11 mouse cellular contexts compared by ENCODE assay signal in the genomic region with DNA sequence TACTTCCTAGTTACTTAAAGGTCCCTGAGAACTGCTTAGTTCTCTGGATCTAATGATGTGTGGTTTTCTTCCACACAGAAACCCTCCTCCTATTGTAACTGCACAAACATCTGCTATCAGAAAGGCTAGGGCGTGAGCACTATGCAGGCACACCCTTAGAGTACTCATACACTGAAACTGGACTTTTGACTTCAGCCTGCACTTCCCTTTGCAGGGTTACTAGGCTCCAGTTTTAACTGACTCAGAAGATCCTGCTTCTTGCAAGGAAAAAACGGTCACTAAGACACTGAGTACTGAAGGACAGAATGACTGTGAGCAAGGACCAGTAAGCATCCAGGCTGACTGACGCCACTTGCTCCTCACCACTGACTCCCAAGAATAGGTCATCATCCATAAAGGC. TPM values are rescaled to one million over a fixed set of nuclear protein-coding genes. Genes with fewer than 3 reads are reported as not detected.
DNase-seq lines count a peak whose midpoint lies in the region; ATAC-seq and TF ChIP-seq lines count a peak whose summit lies in the region.
"Had no signal": no experiment of that assay in that cellular context is flagged by ENCODE, and none has a peak within 500 bp of the region (broad histone marks: within the 10 kb centered on the region; RNA-seq: fewer than 3 reads in every experiment).

No protein-coding gene starts in this region.

- peak overlapping the region; percentile 56; the same call in 1 of the 2 replicates for H3K27ac ChIP-seq in bone marrow, adult 2 months (ENCODE audit: control insufficient read depth, insufficient read depth, low read depth, low read length, poor library complexity)
- H3K27ac ChIP-seq: embryonic facial prominence, embryonic 15.5 days; limb, embryonic 15.5 days; neural tube, embryonic 13.5 days had no signal

- DNase-seq in A20 (ENCODE audit: low read depth, low spot score): peak; percentile 48
- DNase-seq in kidney, adult 9 months: peak; percentile 71
- peak; percentile 54 for DNase-seq in lung, postnatal 36 days
- no peak for DNase-seq in thymus, postnatal 10 days (ENCODE audit: low spot score in 2 of 2)
- no peak for DNase-seq in urinary bladder, postnatal 10 days (ENCODE audit: low spot score)
- DNase-seq in layer of hippocampus, adult 11-12 months (ENCODE audit: low spot score): no peak

- ATAC-seq in CD4-positive, CD25-positive, alpha-beta regulatory T cell, adult 4 months: no peak

- H3K4me1 ChIP-seq in bone marrow, adult 2 months (ENCODE audit: control insufficient read depth, insufficient read depth, low read length): peaks cover 6% of the 10 kb centered on the region

- 8% methylated on average over 3 of the region's 3 CpGs for WGBS in bone marrow, adult 2 months

- peak overlapping the region; percentile 29 for H3K4me3 ChIP-seq in bone marrow, adult 2 months (replicated peaks; ENCODE audit: control insufficient read depth, low read depth, low read length)
- H3K4me3 ChIP-seq: embryonic facial prominence, embryonic 15.5 days; limb, embryonic 15.5 days; neural tube, embryonic 13.5 days had no signal

- TF ChIP-seq POLR2A in bone marrow, adult 2 months (IDR thresholded peaks at IDR 0.05; ENCODE audit: borderline replicate concordance, control insufficient read depth, low read depth, low read length): no peak

- TF ChIP-seq CTCF in bone marrow, adult 2 months (IDR thresholded peaks at IDR 0.05; ENCODE audit: control insufficient read depth, insufficient read depth, low read length): no peak

RNA-seq across cellular contexts. Expression of a gene that starts 5.3 kb away (rescaled TPM):
- polyA plus RNA-seq in bone marrow, adult 2 months (2011; ENCODE audit: insufficient read depth, insufficient read length, low replicate concordance, missing spikeins): 50.9 and 67.9 TPM in 2 replicates
- 10 to 100 TPM; 21.1 to 34.3 TPM for polyA plus RNA-seq in CD4-positive, CD25-positive, alpha-beta regulatory T cell, adult 4 months (2017; shearing (Covaris generic))

Comparison
In these comparisons a context has a peak if more than half of its experiments do, and no peak if none do; other contexts are left out.
1. DNase-seq: peak in A20 (single experiment), kidney, adult 9 months (single experiment) and lung, postnatal 36 days (single experiment); none in thymus, postnatal 10 days (0 of 2), urinary bladder, postnatal 10 days (single experiment) and layer of hippocampus, adult 11-12 months (single experiment).